Mouse (Mus musculus): Measurements from ENCODE around the gene Fat3. TPM values are rescaled to one million over a fixed set of nuclear protein-coding genes. Genes with fewer than 3 reads are reported as not detected.

Fat3 gene
- polyA plus RNA-seq (2017; shearing (Covaris generic)) = 1 to 10 TPM in 1 of 2 experiments, under 1 TPM in 1; 0.78 to 2.4 TPM

GRCm38 (mm10) chr9:16501186-16501711 is at the start of gene Fat3:
Gene Fat3 (minus strand): TSS chr9:16501285.

DNA sequence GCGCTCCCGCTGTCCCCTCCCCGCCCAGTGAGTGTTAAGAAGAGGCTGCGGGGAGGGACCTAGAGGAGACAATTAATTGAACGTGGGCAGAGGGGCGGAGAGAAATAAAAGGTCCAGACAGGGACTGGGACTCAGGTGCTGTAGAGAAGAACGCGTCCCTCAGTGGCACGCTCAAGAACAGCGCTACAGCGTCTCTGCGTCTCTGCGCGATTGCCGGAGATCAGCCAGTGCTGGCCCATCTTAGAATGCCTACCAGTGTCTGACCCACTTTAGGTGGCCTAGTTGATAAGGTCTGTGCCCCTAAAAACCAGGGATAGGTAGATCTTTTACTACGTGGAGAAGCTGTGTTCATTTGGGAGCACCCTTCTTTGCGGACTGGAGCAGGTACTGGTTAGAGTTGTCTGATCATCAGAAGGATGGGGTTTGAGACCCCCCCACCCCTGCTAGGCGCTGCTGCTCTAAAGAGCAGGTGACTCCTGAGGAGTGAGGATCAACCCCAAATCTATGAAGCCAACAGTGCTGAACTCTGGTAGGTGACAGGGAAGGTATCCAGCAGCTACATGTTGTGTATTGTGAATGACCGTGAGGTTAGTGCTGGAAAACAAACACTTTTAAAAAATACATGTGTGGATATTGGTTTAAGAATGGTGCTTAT is 626.5 kb downstream of the Fat3 start, which contains the start of gene Mtnr1b:
TSS of gene Mtnr1b (minus strand) at position 51 of the 655 bp plus-strand sequence.

